Mouse (Mus musculus) limb, embryonic 12.5 days (tissue): ENCODE measurements around the gene St7. TPM values are rescaled to one million over a fixed set of nuclear protein-coding genes. Genes with fewer than 3 reads are reported as not detected.

Source experiments
- ATAC-seq: fragments of 200-750 bp; cut with Nextera tagmentation; 2 replicates; pipeline ENCODE4 v1.8.0; 2017; ENCODE audit warnings: low read depth, moderate TSS enrichment; ENCODE audit not compliant: insufficient number of reproducible peaks, insufficient read depth, low FRiP score, low TSS enrichment
- H3K27ac ChIP-seq: fragments of 300-500 bp; sonication (generic); 2 replicates; pipeline ENCODE4 v1.5.1; 2016; ENCODE audit warnings: mild to moderate bottlenecking, moderate library complexity
- H3K27me3 ChIP-seq: fragments of 300-500 bp; sonication (generic); 2 replicates; pipeline ENCODE4 v1.6.1; 2016; ENCODE audit warnings: mild to moderate bottlenecking, moderate library complexity
- H3K36me3 ChIP-seq: fragments of 300-500 bp; sonication (generic); 2 replicates; pipeline ENCODE4 v1.6.1; 2016; ENCODE audit warnings: mild to moderate bottlenecking, moderate library complexity
- H3K4me1 ChIP-seq: fragments of 300-500 bp; sonication (generic); replicated peaks from 2 replicates; pipeline ENCODE4 v1.6.1; 2016
- H3K4me2 ChIP-seq: fragments of 300-500 bp; sonication (generic); 2 replicates; pipeline ENCODE4 v1.6.1; 2016; ENCODE audit warnings: mild to moderate bottlenecking, moderate library complexity
- H3K4me3 ChIP-seq: fragments of 300-500 bp; sonication (generic); replicated peaks from 2 replicates; pipeline ENCODE4 v1.5.1; 2016; ENCODE audit warnings: mild to moderate bottlenecking
- H3K9ac ChIP-seq: fragments of 300-500 bp; sonication (generic); replicated peaks from 2 replicates; pipeline ENCODE4 v1.6.1; 2016; ENCODE audit warnings: mild to moderate bottlenecking, moderate library complexity
- H3K9me3 ChIP-seq: fragments of 300-500 bp; sonication (generic); 2 replicates; pipeline ENCODE4 v1.6.1; 2016; ENCODE audit warnings: mild to moderate bottlenecking, moderate library complexity
- WGBS: fragments of 180-500 bp; shearing (Covaris S2); methylation state at CpG from one replicate; pipeline ENCODE4 v1.1.7; 2016; 5-methylcytosine and 5-hydroxymethylcytosine counted together
- polyA plus RNA-seq: library from polyadenylated mRNA; unstranded; fragments of >200 nt; fragmentation: Nextera tagmentation; extraction: Ambion mirVana; gene quantifications from 2 replicates; pipeline ENCODE4 v1.2.1, GENCODE M21; 2016

St7 gene
- polyA plus RNA-seq, 1 experiment from 2014 or later = 24.2 TPM

DNA sequence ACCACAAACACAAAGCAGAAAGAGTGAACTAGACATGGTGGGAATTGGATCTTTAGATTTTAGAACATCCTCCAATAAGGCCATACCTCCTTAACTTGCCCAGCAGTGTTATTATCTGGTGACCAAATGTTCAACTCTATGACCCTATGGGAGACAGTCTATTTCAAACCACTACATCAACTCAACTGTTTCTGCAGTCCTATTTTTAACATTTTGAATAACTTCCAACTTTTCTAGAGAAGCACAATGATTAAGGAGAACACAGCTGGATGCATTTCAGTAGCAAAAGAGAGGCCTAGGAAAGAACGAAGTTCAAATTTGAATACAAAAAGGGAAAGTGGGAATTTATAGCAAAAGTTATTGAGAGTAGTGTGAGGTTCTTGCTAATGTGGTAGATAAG lies 97.5 kb downstream of the St7 start:
- Histone ChIP-seq H3K9me3 (0 out of 2 replicates have a peak, but pooled peaks cover 3% of the 10 kb centered on the region), H3K4me3 (no peak overlapping the region), H3K4me2 (no peak overlapping the region), H3K9ac (no peak overlapping the region), H3K27me3 (no peaks in the 10 kb centered on the region), H3K4me1 (peaks cover 8% of the 10 kb centered on the region; the same call in 1 of the 2 replicates), H3K27ac (no peak overlapping the region), H3K36me3 (no peaks in the 10 kb centered on the region)
- WGBS = 80% methylated on average over 1 of the region's 1 CpGs
- no peak for ATAC-seq

DNA sequence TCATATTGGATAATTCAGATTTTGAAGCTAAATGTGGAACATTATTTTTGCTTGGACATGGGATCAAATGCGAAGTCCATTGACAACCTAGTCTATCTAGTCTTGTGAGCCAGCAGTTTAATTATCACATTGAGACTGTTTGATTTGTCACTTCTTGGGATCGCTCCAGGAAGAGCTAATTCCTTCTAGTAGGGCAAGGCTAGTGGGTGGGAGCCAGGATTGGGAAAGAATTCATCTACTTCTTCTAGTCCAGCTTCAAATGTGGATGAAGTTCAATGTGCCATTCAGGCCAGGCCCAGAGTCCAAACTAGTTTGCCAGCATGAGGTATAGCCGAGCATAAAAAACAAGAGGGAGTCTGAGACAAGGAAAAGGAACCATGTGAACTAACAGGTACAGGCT lies 100.7 kb downstream of the St7 start:
- H3K27me3 ChIP-seq = no peaks in the 10 kb centered on the region
- 0 out of 2 replicates have a peak, but pooled peaks cover 3% of the 10 kb centered on the region for H3K4me1 ChIP-seq
- H3K9me3 ChIP-seq = no peaks in the 10 kb centered on the region
- no peak for ATAC-seq
- no peak overlapping the region for H3K27ac ChIP-seq
- H3K4me2 ChIP-seq = no peak overlapping the region
- H3K4me3 ChIP-seq = no peak overlapping the region
- no peaks in the 10 kb centered on the region for H3K36me3 ChIP-seq
- H3K9ac ChIP-seq = no peak overlapping the region
- WGBS = 88% methylated on average over 3 of the region's 3 CpGs

DNA sequence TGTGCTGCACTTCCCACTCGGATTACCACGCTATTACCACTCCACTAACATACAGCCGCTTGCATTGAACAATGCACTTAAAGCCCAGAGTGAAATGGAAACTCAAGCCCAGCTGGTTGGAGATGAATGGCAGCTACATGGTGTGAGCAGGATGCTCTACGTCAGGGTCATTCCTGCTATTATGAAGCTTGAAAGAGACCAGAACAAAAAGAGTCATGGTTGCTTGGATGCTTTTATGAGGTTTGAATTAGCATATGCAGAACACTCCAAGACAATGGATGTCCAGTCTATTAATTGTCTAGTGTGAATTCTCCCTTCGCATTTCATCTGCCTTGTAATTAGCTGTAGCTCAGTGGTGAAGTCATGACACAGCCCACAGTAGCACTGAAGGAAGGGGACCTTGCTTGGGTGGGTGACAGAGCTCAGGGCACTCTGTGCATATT lies 104.6 kb downstream of the St7 start:
- no peaks in the 10 kb centered on the region for H3K36me3 ChIP-seq
- H3K9ac ChIP-seq = no peak overlapping the region
- WGBS = 89% methylated on average over 5 of the region's 5 CpGs
- H3K4me3 ChIP-seq = no peak overlapping the region
- no peaks in the 10 kb centered on the region for H3K27me3 ChIP-seq
- H3K9me3 ChIP-seq = no peaks in the 10 kb centered on the region
- H3K4me2 ChIP-seq = no peak overlapping the region
- H3K27ac ChIP-seq = no peak overlapping the region
- no peak for ATAC-seq
- no peaks in the 10 kb centered on the region for H3K4me1 ChIP-seq

DNA sequence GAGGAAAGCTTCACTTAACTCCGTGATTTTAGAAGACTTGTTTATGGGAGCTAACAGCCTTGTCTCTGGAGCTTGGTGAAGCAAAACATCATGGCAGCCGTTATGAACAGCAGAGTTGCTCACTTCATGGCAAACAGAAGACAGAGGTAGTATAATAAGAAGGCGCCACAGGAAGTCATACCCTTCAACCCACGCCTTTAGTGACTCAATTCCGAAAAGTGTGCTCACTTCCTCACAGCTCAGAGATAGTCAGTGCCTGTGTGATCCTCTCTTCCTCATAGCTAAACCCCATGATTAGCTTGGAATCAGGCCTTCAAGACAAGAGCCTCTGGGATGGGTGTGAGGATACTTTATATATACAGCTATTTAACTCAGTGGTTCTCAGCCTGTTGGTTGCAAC lies 108.0 kb downstream of the St7 start:
- H3K4me1 ChIP-seq = no peaks in the 10 kb centered on the region
- H3K4me2 ChIP-seq = no peak overlapping the region
- no peaks in the 10 kb centered on the region for H3K9me3 ChIP-seq
- H3K4me3 ChIP-seq = no peak overlapping the region
- no peaks in the 10 kb centered on the region for H3K27me3 ChIP-seq
- no peak for ATAC-seq
- H3K9ac ChIP-seq = no peak overlapping the region
- 85% methylated on average over 5 of the region's 5 CpGs for WGBS
- H3K36me3 ChIP-seq = no peaks in the 10 kb centered on the region
- H3K27ac ChIP-seq = no peak overlapping the region

GRCm38 (mm10) chr6:17804468-17804867 lies 111.7 kb downstream of the St7 start:
- WGBS = 63% methylated on average over 3 of the region's 3 CpGs
- no peak overlapping the region for H3K9ac ChIP-seq

DNA sequence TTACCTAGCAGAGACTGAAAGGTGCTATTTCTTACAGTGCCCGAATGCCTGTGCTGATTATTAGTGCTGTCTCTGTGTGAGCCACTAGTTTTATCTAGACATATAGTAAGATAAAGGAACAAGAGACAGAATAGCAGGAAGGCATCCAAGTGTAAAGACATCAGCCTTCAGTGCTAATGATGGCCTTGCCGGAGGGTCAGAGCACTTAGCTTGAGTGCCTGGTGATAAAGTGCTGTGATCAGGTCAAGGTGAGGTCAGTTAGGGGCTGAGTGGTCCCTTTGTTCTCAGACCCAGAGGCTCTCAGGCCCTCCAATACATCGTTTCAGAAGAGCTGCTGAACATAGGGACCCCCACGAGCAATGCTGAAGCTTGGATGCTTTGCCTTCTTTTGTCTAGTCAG lies 113.8 kb downstream of the St7 start:
- no peak overlapping the region for H3K4me3 ChIP-seq
- no peak overlapping the region for H3K27ac ChIP-seq
- H3K9me3 ChIP-seq = no peaks in the 10 kb centered on the region
- no peaks in the 10 kb centered on the region for H3K36me3 ChIP-seq
- H3K9ac ChIP-seq = no peak overlapping the region
- 18% methylated on average over 4 of the region's 4 CpGs for whole genome bisulfite sequencing
- no peak for ATAC-seq
- H3K4me1 ChIP-seq = no peaks in the 10 kb centered on the region
- H3K27me3 ChIP-seq = no peaks in the 10 kb centered on the region
- no peak overlapping the region for H3K4me2 ChIP-seq

More at GRCm38 (mm10) chr6:17804468-17804867, 111.7 kb downstream of the St7 start:
- H3K36me3 ChIP-seq = no peaks in the 10 kb centered on the region
- H3K4me1 ChIP-seq = no peaks in the 10 kb centered on the region
- ATAC-seq = no peak
- no peaks in the 10 kb centered on the region for H3K9me3 ChIP-seq
- no peak overlapping the region for H3K4me3 ChIP-seq
- H3K27me3 ChIP-seq = no peaks in the 10 kb centered on the region
- no peak overlapping the region for H3K27ac ChIP-seq
- H3K4me2 ChIP-seq = no peak overlapping the region

GRCm38 (mm10) chr6:17811063-17811462 lies 118.3 kb downstream of the St7 start:
- no peak for ATAC-seq
- H3K9me3 ChIP-seq = no peaks in the 10 kb centered on the region
- no peak overlapping the region for H3K4me3 ChIP-seq
- 86% methylated on average over 2 of the region's 2 CpGs for WGBS
- no peak overlapping the region for H3K27ac ChIP-seq
- H3K4me2 ChIP-seq = no peak overlapping the region
- peaks cover 19% of the 10 kb centered on the region for H3K4me1 ChIP-seq
- no peak overlapping the region for H3K9ac ChIP-seq
- no peaks in the 10 kb centered on the region for H3K27me3 ChIP-seq
- no peaks in the 10 kb centered on the region for H3K36me3 ChIP-seq

DNA sequence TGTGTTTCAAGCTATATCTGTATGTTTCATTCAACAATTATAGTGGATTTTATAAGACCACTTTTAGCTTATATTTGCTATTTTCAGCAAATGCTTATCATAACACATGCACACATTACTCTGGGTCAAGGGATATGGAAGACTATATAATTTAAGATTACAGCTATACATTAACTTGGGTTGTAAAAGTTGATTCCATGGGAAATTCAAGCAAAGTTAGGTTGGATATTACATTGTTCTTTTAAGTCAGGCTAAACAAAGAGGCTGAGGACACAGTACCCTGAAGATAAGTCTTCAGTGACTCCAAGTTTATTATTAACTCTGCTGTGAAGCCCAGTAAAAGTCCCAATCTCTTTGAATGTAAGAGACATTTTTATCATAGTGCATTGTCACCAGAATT lies 118.8 kb downstream of the St7 start:
- H3K27me3 ChIP-seq = no peaks in the 10 kb centered on the region

GRCm38 (mm10) chr6:17814074-17814649 lies 121.4 kb downstream of the St7 start:
- no peaks in the 10 kb centered on the region for H3K27me3 ChIP-seq
- no peak overlapping the region for H3K27ac ChIP-seq
- H3K4me3 ChIP-seq = no peak overlapping the region
- no peak overlapping the region for H3K9ac ChIP-seq
- WGBS = 54% methylated on average over 2 of the region's 2 CpGs
- H3K9me3 ChIP-seq = no peaks in the 10 kb centered on the region
- no peaks in the 10 kb centered on the region for H3K36me3 ChIP-seq
- ATAC-seq = no peak
- H3K4me1 ChIP-seq = peaks cover 28% of the 10 kb centered on the region
- no peak overlapping the region for H3K4me2 ChIP-seq

More for the DNA sequence above, 118.8 kb downstream of the St7 start:
- Histone ChIP-seq H3K9ac (no peak overlapping the region), H3K4me1 (peaks cover 22% of the 10 kb centered on the region), H3K9me3 (no peaks in the 10 kb centered on the region), H3K27ac (no peak overlapping the region), H3K4me3 (no peak overlapping the region), H3K36me3 (no peaks in the 10 kb centered on the region), H3K4me2 (no peak overlapping the region)
- no peak for ATAC-seq

- WGBS = 5% methylated on average over 3 of the region's 3 CpGs
These were observed 124.2 kb downstream of the St7 start for GRCm38 (mm10) chr6:17816865-17817435.

GRCm38 (mm10) chr6:17823614-17824013 lies 130.9 kb downstream of the St7 start:
- Histone ChIP-seq H3K4me2 (no peak overlapping the region), H3K9ac (no peak overlapping the region), H3K9me3 (no peaks in the 10 kb centered on the region), H3K4me1 (no peaks in the 10 kb centered on the region), H3K27me3 (no peaks in the 10 kb centered on the region), H3K36me3 (no peaks in the 10 kb centered on the region), H3K4me3 (no peak overlapping the region), H3K27ac (no peak overlapping the region)
- WGBS = 88% methylated on average over 2 of the region's 2 CpGs
- no peak for ATAC-seq

More at GRCm38 (mm10) chr6:17816865-17817435, 124.2 kb downstream of the St7 start:
- Histone ChIP-seq H3K4me1 (peaks cover 28% of the 10 kb centered on the region), H3K9ac (no peak overlapping the region), H3K27me3 (no peaks in the 10 kb centered on the region), H3K4me3 (no peak overlapping the region), H3K36me3 (no peaks in the 10 kb centered on the region), H3K27ac (peak overlapping the region; percentile 4; the same call in 1 of the 2 replicates), H3K4me2 (no peak overlapping the region), H3K9me3 (no peaks in the 10 kb centered on the region)
- peak; percentile 91 for ATAC-seq

DNA sequence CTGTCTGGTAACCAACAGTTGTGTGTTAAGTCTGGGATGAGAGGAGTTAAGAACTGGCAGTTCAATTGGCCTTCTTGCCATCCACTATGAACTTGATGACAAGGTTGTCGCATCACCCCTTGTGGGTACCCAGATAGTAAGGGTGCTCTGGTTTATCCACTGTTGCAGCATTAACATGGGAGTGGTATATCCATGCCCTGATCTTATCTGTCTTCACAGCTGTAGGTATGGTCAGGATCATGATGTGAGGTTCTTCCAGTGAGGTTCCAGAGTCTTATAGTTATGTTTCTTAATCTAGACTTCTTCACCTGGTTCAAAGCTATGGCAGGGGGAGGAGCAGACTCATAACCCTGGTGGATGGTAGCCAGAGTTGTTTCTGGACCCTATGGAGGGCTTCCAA lies 132.0 kb downstream of the St7 start:
- H3K4me2 ChIP-seq = no peak overlapping the region
- H3K27ac ChIP-seq = no peak overlapping the region
- WGBS = 91% methylated on average over 1 of the region's 1 CpGs
- H3K4me1 ChIP-seq = no peaks in the 10 kb centered on the region
- H3K9me3 ChIP-seq = no peaks in the 10 kb centered on the region
- no peak for ATAC-seq
- no peak overlapping the region for H3K9ac ChIP-seq
- H3K36me3 ChIP-seq = no peaks in the 10 kb centered on the region
- no peak overlapping the region for H3K4me3 ChIP-seq
- no peaks in the 10 kb centered on the region for H3K27me3 ChIP-seq
